Mouse (Mus musculus): ENCODE measurements at regions not wholly inside any gene's neighbourhood (a gene's known extent, or its start where the extent isn't known, plus 50 kb on each side); places are given as distances from the start of the nearest gene placed in this dataset.

DNA sequence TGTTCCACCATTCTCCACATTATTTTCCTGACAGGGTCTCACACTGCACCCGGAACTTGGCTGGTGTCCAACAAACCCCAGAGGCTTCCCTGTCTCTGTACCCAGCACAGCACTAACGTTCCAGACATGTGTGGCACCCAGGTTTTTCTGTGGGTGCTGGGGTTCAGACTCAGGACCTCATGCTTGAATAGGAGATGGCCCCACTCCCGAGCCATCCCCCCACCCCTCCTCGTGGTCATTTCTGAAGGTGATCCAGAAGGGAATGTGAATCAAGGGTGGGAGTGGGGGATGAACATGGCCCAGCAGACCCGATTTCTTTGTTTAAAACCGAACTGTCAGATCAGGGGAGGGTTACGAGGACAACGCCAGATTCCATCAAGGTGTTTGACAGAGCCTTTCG is 245.6 kb downstream of the Tbc1d1 start:
- DNase-seq: no peak

- DNase-seq: no peak
These were observed 247.2 kb downstream of the Tbc1d1 start for GRCm38 (mm10) chr5:64403077-64403981.

GRCm38 (mm10) chr5:64403982-64404345 is 247.9 kb downstream of the Tbc1d1 start:
- no peak for DNase-seq

DNA sequence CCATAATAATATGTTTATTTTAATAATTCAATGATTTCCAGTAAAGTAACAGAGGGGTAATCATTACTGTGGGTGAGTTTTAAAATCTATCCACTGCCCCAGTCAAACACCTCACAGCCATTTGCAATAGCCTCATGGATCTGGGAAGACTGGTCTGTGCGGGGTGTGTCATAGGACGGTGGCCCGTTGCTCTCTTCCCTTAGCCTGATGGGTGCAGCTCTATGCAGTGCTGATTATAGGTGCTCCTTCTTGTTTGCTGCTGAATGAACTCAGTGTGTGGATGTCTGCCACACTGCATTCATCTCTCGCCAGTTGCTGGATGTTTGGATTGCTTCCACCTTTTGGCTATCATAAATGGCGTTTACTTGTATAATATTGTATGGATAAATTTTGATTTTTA is 248.4 kb downstream of the Tbc1d1 start:
- no peak for DNase-seq

DNA sequence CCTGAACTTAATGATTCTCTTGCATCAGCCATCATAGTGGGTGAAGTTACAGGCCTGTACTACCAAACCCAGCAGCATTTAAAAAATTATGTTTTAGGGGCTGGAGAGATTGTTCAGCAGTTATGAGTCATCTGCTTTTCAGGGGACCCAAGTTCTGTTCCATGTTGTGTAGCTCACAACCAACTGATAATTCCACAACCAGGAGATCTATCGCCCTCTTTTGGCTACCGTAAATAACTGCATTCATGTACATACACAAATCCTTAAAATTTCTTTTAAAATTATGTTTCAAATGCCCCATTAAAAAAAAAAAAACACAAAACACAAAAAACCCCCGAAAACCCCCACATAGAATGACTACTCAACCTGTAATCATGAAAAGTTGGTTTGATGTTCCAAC is 252.8 kb downstream of the Tbc1d1 start:
- no peak for DNase-seq

- DNase-seq: no peak
These were observed 254.5 kb downstream of the Tbc1d1 start for GRCm38 (mm10) chr5:64410621-64411020.

GRCm38 (mm10) chr5:64414519-64414918 is 258.4 kb downstream of the Tbc1d1 start:
- DNase-seq: no peak

- DNase-seq: no peak
These were observed 263.3 kb downstream of the Tbc1d1 start for GRCm38 (mm10) chr5:64419395-64419794.

GRCm38 (mm10) chr5:64422787-64423587 is 266.9 kb downstream of the Tbc1d1 start:
- DNase-seq: no peak

DNA sequence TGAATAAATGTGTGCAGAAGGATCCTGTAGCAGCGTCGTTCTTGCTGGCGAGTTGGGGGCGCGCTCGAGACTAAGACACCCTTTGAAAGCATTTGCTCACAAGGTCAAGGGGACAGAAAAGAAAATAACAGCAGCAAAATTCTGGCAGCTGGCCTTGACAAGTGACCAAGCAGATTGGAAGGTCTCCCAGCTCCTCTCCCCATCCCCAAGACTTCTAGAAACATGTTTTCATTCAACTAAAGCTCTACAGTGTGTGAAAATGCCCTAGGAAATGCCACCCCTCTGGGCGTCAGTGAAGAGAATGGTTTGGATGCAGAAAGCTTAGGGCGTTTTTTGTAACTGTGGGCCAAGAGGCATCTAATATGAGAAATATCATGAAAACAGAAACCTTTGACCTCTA is 272.7 kb downstream of the Tbc1d1 start:
- no peak for DNase-seq

DNA sequence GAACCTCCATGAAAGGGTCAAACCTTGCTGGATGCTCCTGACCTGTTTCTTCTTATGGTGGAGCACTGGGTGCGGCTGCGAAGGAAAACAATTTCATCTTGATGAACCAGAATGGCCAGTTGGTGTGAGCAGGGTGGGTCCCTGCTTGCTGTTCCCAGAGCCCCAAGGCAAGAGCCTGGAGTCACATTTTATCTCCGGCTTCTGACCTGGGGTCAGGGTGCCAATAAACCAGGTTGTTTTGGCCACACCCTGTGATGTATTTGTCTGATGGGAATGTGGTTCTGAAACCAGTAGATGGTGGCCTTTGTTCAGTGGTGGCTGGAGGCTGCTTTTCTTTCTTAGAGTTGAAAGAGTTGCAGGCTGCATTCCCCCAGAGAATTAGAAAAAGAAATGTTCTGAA is 274.4 kb downstream of the Tbc1d1 start:
- no peak for DNase-seq

- no peak for DNase-seq
These were observed 275.5 kb downstream of the Tbc1d1 start for GRCm38 (mm10) chr5:64431624-64432023.

GRCm38 (mm10) chr5:64433786-64434185 is 277.7 kb downstream of the Tbc1d1 start:
- no peak for DNase-seq

DNA sequence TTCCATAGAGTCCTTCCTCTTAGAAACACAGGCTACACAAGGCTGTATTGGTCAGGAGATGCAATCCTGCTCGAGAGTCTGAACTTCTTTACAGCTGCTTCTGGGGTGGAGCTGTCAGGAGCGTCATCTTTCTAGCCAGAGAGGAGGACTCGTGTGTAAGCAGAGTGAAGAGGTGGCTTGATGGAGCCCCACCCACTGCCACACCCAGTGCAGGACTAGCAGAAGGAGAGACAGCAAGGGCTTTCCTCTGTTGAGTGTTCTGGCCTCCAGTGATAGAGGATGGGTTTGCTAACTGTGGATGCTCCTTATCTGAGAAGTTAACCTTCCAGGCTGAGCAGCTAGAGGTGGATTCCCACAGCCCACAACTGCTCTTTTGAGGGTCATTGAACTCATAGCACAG is 279.4 kb downstream of the Tbc1d1 start:
- DNase-seq: no peak

DNA sequence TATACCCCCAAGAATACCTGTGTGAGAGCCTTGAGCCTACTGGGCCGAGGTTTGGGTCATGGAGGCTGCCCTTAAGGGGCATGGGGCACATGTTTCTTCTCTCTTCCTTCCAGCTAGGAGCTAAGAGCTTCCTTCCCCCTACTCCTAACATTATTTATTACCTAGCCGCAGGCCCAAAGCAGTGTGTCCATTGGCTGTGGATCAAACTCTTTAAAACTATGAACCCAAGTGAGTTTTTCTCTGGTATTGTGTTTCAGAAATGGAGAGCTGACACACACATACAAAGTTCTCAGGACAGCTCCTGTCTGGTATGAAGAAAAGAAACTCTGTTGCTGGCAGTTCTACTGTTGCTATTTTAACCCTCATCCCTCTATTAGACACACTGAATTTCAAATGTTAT is 279.9 kb downstream of the Tbc1d1 start:
- no peak for DNase-seq

DNA sequence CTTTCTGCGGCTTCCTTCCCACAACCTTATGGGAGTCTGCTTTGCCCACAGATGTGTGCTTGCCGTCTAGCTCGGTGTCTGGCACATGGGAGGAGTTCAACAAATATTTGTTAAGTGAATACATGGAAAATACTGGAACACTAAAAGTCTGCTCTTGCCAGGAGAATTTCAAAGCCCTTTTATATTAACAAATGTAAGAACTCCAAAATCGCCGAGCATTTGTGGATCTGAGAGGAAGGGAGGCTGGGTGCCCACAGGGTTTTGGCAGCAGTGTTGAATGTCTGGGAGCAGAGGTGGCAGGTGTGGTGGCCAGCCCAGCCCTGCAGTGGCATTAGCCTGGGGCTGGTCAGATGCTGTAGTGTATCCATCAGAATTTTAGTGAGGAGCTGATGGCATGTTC is 281.6 kb downstream of the Tbc1d1 start:
- no peak for DNase-seq

- no peak for DNase-seq
These were observed 282.5 kb downstream of the Tbc1d1 start for GRCm38 (mm10) chr5:64438446-64439134.

DNA sequence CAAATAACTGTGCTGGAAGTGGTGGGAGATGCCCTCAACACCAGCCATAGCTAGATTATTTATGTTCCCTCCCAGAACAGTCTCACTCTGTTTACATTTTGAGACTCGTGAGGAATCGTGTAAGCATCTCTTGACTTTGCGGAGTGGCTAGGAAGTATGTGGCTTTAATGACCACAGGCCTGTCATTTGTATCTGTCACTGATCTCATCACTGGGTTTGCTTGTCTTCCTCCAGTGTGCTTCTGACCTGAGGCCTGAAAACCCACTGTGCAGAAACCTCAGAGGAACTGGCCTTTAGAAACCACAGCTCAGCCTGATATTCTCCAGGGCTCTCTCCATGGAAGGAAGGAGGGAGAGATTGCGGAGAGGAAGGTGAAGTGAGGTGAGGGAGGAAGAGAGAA is 291.7 kb downstream of the Tbc1d1 start:
- DNase-seq: no peak

GRCm38 (mm10) chr5:64452668-64453334 is 296.7 kb downstream of the Tbc1d1 start:
- no peak for DNase-seq

GRCm38 (mm10) chr5:64459807-64460206 is 303.7 kb downstream of the Tbc1d1 start:
- DNase-seq: no peak

DNA sequence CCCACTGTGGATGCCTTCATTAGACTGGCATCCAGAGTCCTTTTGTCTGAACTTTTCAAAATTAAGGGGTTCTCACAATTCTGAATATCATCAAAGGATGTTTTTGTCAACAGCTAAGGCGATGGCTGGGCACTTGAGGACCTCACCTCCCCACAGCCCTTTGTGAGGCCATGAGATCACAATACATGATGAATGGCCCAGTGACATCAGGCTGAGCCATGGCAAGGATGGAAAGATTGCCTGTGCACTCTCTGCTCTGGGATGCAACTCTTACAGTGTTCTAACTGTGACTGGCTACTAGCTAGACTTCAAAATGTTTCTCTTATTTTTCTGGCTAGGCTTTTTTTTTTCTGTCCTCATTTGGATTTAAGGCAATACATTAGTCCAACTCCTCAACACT is 304.8 kb downstream of the Tbc1d1 start:
- no peak for DNase-seq

GRCm38 (mm10) chr5:64461592-64461991 is 305.5 kb downstream of the Tbc1d1 start:
- DNase-seq: no peak

DNA sequence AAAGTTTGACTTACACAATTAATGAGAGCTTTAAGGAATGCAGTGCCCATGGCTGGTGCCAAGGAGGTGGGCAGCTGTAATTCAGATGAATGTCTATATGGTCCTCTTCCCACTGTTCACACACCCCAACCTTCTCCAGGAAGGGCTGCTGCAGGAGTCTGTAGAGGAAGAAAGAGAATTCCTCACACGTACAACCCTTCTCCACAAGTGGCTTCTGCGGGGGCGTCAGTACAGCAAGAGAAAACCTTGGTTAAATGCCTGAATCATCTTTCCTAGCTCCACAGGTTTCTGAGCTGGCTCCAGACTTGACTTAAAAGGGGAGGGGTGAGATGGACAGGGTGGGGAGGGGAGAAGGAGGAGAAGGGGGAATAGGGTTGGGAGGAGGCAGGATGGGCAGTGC is 306.3 kb downstream of the Tbc1d1 start:
- no peak for DNase-seq

Data from layer of hippocampus, postnatal 36 days (tissue).